Mouse (Mus musculus) thymus, postnatal 14 days (tissue): ENCODE measurements around the gene Cdh4.

ENCODE experiments used
- DNase-seq: peaks from one replicate; pipeline ENCODE4 v3.0.0; 2021

Cdh4 gene

DNA sequence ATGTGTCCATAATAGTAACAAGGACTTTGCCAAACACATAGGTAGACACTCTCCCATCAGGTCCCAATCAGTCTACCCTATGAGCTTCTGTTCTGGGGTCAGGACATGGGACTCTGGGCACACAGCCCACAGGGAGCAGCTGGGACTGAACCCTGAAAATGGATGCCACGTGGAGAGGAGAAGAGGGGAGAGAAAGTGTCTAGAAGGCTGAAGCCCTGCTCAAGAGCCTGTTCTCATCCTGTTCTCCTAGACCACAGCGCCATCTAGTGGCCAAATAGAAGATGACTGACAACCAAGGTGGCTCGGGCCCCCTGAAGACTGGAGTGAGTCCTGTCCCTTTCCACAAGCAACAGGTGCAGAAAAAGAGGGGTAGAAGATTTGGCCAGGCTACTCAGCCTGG is 432.9 kb downstream of the Cdh4 start:
- DNase-seq, result peak; percentile 63

DNA sequence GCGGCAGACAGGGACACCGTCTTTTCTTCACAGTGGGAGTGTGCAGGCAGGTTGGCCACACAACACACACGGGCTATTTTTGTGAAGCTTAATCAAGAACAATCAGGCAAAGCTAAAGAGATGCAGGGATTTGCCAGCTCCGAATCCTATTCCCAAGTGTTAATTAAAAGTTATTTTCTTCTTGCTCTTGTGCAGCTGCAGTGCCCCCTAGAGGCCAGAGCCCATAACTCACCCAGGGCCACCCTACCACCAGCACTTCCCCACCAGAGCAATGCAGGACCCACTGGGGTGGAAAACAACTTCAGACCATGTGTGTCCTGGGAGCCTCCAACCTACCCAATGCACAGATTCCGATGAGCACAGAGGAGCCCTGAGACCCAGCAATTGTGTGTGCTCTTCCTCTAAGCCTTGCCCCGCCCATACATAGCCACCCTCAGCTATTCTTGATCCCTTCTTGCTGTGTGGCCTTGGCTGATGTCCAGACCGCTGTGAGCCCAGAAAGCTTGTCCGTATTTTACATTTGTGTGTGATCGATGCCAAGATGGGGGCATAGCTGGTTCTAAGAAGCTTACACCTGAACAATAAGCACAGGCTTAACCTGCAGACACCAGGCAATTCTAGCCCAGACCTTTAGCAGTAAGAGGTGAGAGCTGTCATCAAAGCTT is 435.5 kb downstream of the Cdh4 start:
- peak; percentile 58 for DNase-seq

DNA sequence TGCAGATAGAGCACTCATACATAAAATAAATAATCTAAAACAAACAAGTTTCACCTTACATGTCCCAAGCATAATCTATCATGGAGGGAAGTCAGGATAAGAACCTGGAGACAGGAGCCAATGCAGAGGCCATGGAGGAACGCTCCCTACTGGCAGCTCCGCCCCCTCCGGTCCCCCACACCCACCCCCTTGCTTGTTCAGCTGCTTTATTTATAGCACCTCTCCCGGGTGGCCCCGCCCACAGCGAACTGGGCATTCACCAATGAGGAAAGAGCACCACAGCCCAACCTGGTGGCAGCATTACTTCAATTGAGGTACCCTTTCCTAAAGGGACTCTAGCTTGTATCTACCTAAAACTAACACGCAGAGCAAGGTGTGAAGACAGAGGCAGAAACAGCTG is 442.3 kb downstream of the Cdh4 start:
- DNase-seq, result peak; percentile 16

DNA sequence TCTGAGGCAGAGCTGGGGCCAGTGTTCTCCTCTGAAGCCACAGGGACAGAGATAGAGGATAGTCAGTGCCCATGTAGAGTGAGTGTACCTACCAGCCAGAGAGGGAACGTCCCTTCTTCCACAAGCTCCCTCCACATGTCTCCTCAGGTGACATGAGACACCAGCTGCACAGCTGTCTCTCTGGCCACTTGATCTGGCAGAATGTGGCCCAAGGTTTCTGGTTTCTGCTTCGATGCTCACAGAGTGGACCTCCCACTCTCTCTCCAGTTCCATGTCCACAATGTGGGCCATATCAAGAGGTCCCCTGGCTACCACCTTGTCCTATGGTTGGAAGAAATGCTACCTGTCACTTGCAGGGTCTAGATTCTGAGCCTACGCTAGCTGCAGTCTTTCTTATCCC is 448.8 kb downstream of the Cdh4 start:
- DNase-seq, result no peak

DNA sequence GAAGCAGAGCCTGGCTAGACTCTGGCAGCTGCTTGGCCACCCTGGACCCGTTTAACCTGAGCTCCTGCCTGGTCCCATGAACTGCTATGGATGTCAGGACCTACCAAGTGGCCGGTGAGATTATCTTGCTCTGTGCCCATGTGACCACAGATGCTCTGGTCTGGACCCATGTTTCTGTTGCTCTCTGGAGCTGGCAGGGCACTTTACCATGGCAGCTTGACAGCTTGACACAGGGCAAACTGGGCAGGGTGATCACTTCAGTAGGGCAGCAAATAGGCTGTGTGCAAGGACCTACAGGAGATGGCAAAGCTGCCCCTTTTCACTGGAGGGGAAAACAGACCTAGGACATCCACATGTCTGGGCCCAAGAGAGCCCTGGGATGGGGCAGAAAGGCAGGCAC is 454.7 kb downstream of the Cdh4 start:
- DNase-seq, result no peak

DNA sequence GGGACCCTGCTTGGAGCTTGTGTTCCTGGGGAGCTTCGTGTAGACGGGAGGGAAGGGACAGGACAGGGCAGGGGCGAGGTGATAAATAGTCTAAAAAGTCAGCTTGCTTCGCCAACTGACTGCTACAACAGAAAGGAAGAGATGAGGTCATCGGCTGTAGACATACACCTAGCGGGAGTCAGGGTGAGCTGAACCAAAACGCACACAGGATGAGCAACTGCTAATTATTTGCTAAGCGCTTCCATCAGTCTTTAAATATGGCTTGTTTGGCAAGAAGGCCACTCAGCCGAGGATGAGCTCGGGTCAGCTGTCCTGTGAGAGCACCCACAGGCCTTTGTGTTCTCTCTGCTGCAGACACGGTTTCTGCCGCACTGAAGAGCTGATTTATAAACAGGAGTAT is 470.7 kb downstream of the Cdh4 start:
- no peak for DNase-seq

DNA sequence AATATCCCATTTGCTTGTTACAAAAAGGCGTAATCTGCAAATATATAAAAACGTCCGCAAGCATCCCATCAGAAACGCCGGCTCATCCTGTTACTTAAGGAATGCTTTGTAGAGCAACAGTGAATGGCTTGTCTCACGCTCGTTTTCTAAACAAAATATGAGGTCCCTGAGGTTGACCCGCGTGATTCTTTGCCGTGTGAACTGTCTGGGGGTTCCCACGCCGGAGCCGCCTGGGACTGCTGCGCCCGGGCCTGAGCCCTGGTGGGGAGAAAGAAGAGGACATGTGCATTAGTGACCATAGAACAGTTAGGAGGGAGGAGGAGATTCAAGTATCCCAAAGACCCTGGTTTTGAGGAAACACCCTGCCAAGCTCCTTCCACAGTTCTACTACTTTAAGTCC is 471.1 kb downstream of the Cdh4 start:
- DNase-seq, result no peak

DNA sequence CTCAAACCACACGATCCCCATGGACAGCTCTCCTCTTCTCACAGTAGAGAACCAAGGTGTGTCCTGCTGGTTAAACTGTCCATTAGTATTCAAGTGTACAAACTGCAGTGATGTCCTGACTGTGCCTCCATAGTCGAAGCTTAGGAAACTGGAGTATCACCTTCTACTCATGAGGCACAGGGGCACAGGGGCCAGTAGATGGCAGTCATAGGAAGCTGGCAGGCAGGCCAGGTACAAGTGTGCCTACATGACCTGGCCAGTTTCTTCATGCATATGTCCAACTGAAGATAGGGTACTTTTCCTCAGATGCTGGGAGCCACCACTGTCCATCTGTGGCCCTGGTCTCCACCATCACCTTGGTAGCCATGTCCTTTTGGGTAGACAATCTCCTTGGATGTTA is 472.0 kb downstream of the Cdh4 start:
- no peak for DNase-seq

DNA sequence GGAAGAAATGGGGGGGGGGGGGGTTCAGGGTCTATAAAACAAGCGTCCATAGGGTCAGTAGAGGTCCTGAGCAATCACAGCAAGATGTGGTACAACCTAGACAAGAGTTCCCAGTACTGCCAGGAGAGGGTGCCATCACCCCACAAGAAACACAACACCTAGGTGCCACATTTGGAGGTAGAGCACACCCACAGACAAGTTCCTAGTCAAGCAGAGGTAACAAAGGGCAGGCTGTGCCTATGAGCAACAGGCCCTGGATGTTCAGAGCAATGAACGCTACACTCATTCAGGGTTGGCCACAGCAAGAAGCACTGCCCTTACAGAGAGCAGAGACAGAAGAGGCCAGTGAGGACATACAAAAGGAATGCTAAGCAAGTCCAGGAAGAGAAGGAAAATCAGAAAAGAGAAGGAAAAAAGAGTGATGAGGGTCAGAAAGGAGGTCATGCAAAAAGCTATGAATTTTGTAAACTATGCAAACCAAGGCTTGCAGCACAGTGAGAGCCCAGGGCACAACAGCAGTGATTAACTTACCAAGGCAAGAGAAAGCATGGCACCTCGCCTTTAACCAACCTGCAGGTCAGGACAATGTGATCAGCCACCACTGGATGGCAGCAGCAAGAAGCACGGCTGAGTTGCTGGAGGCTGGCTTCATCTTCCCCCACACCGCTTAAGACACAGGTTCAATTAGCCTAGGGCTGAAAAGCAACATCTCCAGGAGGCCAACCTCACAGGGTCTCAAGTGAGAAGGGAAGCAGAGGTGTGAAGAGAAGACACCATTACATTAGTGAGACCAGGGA is 474.8 kb downstream of the Cdh4 start:
- peak; percentile 83 for DNase-seq

DNA sequence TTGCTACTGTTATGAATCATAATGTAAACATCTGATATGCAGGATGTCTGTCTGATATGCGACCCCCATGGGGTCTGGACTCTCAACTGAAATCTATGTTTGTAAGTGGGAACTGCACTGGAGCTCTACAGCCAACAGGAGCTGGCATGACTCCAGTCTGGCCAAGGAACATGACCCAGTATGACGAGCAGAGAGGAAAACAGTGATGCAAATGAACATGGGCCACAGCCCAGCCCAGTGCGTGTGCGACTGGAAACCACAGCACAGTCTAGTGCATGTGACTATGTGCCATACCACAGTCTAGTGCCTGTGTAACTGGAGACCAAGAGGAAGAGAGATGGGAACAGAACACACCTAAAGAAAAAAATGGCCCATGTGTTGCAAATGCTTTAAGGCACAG is 477.8 kb downstream of the Cdh4 start:
- no peak for DNase-seq

DNA sequence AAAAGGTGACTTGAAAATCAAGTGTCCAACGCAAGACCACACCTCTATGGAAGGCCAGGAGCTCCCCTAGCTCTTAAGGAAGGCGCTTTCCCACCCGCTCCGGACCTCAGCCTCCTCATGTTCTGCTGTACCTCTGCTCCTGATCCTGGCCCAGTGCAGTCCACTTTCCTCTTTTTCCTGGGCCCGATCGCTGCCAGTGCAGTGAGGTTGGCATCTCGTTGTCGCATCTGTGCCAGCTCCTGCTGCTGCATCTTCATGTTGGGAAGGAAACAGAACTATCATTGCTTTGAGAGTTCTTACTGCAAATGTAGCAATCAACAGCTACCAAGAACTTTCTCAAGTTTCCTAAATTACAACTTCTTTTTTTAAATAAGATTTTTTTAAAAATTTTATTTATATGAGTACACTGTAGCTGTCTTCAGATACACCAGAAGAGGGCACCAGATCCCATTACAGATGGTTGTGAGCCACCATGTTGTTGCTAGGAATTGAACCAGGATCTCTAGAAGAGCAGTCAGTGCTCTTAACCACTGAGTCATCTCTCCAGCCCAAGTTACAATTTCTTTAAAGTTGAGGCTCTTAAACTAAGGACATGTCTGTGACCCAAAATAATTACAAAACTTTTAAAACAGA is 478.9 kb downstream of the Cdh4 start:
- DNase-seq, result no peak

DNA sequence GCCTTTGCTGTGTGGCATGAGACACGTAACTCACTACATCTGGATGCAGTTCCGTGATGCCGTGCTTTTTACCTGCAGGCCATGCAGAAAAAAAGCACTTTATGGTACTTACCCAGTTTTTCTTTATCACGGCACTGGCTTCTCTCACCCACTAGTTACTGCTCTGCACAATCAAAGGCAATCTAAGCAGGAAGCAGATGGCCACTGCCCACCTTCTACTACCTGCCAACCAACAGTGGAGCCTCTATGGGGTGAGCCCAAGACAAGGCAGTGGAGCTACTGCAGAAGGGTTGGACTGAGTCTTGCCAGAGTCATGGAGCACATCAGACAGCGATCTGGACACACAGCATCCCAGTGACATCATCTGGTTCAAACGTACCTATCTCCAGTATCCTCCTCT is 481.8 kb downstream of the Cdh4 start:
- no peak for DNase-seq

DNA sequence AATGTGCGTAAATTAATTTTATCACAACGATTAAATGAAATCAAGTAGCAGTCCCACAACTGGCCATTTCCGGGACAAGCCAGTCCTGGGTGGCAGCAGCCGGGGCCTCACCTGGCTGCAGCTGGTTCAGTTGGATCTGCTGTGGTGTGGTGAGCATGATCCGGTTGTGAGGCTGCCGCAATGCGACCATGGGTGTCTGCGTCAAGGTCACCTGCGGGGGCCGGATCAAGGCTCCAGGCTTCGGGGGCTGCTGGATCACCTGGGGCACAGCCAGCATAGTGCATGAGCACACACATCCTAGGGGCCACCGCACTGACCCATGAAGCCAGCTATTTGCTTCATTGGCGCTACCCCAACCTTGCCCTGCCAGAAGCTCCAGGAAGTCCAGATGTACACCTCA is 486.9 kb downstream of the Cdh4 start:
- no peak for DNase-seq

DNA sequence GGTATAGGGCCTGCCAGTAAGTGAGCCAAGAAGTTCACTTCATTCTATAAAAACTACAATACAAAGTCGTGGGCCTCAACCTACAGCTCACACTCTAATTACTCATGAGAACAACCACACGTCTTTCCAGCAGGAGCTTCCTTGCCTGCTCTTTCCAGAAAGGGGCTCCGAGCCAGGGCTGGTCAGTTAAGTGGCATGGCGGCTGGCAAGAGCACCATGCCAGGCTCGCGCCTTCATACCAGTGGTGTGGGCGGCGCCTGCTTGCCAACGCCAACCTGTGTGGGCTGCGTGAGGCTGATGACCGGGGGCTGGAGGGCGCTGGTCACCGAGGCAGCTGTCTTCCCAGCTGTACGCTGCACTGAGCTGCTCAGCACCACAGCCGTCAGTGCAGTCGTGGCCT is 489.5 kb downstream of the Cdh4 start:
- no peak for DNase-seq

DNA sequence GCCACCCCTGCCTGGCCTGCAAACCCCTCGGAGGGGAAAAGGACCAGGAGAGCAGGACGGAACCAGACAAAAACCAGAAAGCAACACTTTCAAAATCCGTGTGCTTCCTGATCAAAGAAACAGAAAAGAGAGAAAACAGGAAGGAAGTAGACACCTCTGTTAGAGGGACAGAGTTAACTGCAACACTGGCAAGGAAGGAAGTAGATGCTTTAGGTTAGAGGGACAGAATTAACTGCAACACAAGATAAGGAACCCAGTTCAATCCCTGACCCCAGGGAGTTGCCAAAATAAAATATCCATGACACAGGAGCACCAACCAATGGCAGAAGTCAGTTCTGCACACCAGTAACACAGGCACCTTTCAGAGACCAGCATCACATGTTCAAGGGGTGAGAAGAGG is 491.9 kb downstream of the Cdh4 start:
- DNase-seq, result no peak

DNA sequence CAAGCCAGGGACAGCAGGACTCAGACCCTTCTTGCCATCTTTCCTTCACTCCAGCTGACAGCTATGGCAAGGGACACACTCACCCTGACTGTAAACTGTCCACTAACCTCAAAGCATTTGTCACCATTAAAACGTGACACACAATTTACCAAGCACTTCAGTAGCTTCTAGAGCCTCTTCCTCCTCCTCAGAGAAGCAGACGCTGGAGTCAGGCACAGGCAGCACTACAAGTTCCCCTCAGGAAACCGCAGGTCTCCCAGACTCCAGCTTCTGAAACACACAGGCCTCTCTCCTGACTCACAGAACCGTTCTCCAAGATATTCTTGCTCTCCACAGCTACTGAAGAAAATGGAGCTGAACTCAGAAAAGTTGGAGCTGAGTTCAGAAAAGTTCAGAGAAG is 494.9 kb downstream of the Cdh4 start:
- no peak for DNase-seq

DNA sequence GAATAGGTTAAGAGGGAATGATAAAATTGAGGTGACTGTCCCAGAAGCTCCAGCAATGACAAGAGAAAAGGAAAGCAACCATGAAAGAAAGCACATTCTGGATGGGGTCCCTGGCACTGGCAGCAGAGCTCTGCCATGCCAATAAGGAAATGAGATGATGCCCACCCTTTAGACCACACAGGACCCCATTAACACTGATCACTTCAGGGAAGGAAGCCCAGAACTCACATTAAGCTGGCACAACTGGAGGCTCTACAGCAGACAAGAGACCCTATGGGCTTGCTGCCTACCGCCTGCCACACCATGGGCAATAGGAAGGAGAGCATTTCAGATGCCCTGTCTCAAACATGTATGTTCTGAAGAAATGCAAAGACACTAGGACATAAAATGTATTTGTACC is 499.5 kb downstream of the Cdh4 start:
- no peak for DNase-seq

DNA sequence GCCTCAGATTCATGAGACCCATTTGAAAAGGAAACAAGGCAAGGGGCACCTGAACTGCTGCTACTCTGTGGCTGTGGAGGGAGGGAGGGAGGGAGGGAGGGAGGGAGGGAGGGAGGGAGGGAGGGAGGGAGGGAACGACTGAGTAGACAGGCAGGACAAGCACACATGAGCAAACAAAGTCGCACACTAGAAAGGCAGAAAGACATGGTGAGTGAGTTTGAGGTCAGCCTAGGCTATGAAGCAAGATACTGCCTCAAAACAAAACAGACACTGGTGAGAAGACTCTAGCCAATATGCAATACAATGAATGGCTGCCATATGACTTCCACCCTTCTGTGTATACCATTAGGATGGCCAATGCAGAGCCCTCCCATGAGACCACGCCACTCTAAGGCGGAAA is 502.8 kb downstream of the Cdh4 start:
- DNase-seq, result no peak

DNA sequence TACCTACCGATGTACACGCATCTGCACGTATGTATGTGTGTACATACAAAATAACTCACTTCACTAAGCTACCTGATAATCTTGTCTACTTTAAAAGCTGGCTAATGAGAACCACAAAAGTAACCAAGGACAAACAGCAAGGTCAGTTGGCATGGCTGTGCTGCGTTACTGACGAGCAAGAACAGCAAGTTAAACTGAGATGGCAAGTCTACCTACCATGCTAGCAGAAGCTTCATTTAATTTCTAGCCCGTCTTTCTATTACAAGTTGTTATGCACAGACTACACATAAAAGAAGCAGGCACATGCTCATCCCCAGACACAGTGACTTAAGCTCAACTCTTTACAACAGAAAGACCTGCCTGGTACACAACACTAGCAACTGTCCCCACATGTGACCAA is 504.3 kb downstream of the Cdh4 start:
- no peak for DNase-seq

DNA sequence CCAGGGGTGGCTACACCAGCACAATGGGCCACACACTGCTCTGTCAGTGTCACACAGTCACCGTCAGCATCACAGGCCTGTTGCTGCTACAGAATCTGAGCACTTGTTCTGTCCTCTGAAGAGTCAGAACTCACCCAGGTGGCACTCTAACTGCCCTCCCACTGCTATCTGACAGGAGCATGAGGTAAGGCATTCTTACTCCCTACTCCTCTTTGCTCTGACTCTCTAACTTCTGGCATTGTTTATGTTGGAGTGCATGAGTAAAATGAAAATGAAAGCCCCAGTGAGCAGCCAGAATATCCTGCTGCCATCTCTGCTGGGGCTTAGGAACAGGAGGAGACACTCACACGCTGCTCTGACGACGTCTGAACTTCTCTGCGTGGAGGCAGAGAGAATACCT is 505.4 kb downstream of the Cdh4 start:
- no peak for DNase-seq

DNA sequence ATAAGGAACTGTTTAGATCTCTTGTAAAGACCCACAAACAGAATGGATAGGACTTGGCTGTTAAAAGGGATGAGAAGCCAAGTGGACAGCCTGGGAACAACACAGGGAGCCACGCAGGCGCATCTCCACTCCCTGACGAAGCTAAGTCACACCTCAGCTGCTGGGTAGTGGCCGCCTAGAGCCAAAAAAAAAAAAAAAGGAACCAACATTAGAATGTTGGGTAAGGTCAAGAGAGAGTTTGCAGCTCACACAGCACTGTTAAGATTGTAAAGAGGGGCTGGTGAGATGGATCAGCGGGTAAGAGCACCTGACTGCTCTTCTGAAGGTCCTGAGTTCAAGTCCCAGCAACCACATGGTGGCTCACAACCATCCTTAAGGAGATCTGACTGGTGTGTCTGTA is 506.6 kb downstream of the Cdh4 start:
- DNase-seq, result no peak
